Mouse (Mus musculus) spleen, embryonic (tissue): Measurements from ENCODE around the gene Prdx6b.

Source experiments
- CTCF ChIA-PET: fragments of 350-600 bp; sonication (Branson Sonifier 250); formaldehyde crosslinking; loops from one replicate; lab custom pipeline; 2022; lab: Charles Lee

Prdx6b gene

DNA sequence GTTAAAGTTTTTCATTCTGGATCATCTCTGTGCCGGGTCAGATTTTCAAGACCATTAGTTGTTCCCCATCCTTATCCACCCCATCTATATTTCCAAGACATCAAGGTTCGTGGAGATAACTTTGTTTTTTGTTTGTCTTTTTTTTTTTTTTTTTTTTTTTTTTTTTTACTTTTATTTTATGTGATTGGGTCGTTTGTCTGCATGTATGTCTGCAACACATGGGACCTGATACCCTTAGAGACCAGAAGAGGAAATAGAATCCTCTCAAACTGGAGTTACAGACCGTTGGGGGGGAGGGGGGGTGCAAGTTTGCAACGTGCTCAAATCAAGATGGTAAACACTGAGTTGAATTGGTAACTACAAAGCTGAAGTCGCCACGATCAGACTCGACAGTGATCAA, at the start of gene Prdx6b:
Gene Prdx6b, plus strand, starts transcription at position 301 of the 400 bp plus-strand sequence.
- CTCF ChIA-PET = no interaction called here

DNA sequence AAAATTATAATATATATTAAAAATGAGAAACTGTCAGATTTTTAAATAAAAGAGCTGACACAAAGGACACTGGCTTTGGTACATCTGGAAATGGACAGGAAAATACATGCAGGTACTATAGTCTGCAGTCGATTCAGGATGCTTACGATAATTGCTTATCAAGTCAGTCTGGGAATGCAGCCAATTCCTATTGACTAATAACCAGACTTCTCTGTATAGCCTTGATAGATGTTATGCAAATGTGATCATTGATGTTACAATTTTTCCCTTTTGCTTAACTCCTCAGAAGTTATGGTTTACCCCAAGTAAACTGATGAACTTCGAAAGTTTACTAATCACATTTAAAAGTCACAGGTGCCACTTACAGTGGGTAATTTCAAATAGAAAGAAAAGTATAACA, 44.8 kb upstream of the Prdx6b start:
- CTCF ChIA-PET = no interaction called here

GRCm38 (mm10) chr2:80247868-80248267, 44.4 kb upstream of the Prdx6b start:
- CTCF ChIA-PET = no interaction called here

DNA sequence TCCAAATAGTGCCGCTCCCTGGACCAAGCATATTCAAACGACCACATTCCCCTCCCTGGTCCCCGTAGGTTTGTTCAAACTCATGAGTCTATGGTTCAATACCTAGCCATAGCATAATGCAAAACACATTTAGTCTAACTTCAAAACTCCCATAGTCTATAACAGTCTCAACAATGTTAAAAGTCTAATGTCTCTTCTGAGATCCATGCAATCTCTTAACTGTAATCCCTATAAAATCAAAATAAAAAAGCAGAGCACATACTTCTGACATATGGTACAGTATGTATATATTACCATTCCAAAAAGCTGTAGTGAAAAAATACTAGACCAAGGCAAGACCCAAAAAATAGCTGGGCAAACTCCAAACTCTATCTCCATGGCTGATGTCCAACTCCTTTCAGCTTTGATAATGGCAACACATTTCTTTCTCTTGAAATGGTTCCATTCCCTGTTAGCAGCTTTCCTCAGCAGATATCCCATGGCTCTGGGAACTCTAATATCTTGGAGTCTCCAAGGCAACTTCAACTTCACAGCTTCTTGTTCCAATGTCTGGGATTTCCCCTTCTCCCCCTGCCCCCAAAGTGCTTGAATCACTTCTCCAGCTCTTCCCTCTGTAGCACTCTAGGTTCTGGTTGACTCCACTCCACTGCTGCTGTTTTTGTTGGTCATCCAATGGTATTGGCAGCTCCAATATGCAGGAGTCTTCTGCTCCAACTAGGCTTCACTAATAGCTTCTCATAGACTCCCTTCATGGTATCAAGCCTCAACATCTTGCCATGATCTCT, 32.2 kb upstream of the Prdx6b start:
- CTCF ChIA-PET = no interaction called here

DNA sequence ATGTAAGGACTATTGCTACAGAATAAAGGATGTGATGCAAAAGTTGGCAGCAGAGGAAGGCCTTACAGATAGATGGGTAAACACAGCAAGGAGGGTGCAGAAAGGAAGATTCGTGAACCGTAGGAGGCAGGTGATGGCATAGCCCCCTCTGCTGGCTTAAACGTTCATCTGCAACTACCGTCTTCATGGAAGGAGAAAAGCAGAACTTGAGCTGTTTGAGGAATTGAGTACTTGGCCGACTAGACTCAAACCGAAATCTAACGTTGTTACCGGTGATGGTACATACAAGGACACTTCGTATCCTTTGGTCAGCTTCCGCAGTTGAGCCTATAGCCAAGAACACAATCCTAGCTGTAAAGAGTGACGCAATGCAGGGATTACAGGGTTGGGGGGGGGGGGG, 25.4 kb upstream of the Prdx6b start:
- CTCF ChIA-PET = no interaction called here

GRCm38 (mm10) chr2:80268053-80268452, 24.2 kb upstream of the Prdx6b start:
- CTCF ChIA-PET = interaction anchor here (0.6 kb wide), 1 partner anchor 902 kb away, joined by 3 read pairs; no protein-coding TSS in a partner anchor

GRCm38 (mm10) chr2:80271431-80271830, 20.8 kb upstream of the Prdx6b start:
- CTCF ChIA-PET = no interaction called here

DNA sequence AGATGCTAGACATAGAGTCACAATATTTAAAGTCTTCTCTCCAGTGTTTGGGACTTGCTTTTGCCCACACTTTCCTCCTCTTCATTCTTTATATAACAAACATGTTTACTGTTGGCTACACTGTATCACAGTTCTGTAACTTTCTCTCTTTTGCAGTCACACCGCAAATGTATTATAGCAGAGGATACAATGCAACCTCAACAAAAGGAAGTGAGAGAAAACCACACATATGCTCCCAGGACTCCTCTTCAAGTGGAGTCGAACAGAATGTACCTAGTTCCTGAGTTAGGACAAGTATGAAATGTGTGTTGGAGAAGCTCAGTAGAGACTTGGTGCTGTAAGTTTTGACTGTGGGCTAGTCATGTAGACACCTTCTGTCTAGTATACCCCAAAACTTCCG, 19.2 kb upstream of the Prdx6b start:
- CTCF ChIA-PET = no interaction called here

GRCm38 (mm10) chr2:80273763-80274162, 18.5 kb upstream of the Prdx6b start:
- CTCF ChIA-PET = no interaction called here

GRCm38 (mm10) chr2:80275136-80275535, 17.1 kb upstream of the Prdx6b start:
- CTCF ChIA-PET = no interaction called here

DNA sequence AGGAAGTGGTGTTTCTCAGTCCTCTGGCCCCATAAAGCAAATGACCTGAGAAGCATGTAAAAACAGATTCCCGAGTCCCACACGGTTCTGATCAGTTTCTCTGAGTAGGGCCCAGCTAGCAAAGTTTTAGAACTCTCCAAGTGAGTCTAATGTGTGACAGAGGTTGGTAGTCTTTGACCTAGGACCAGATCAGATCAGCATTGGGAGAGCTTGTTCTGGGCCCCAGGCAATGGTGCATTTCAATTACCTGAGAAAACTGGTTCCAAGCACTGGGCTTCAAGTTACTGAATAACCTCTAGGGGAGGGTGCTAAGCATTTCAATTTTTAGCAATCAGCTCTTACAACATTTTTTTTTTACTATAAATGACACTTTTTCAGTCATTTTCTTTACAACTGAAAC, 10.1 kb upstream of the Prdx6b start:
- CTCF ChIA-PET = no interaction called here

- CTCF ChIA-PET = no interaction called here
Measured at GRCm38 (mm10) chr2:80286397-80286796, 5.9 kb upstream of the Prdx6b start.

DNA sequence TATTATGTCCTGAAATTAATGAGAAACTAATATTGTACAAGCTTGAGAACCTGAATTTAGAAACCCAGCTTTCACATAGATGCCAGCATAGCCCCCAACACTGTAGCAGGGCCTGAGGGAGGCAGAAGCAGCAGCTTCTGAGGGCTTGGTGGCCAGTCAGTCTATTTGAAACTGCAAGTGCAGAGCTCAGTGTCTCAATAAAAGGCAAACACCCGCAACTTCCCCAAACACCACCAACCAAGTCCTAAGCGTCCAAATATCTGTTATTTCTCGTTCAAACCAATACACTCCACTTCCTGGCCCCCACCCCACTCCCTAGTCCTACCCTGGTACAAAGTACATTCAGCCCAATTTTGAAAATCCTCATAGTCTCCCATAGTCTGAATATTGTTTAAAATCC, 6.1 kb downstream of the Prdx6b start:
- CTCF ChIA-PET = no interaction called here

DNA sequence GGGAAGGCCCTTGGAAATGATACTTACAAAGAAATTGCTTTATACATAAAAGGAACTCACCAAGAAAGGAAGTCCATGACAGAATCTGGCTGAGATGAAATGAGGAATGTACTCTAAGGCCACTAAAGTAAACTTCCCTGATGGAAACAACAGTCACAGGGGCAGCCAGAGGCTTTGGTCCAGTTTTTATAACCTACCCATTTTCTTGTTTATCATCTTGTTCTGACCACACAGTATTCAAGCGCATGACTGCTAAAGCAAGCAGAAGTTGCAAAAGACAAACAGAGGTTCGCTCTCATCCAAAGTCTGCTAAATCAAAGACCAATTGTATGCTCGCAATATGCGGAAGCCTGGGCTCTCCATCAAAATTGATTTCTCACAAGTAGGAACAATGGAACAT, 8.5 kb downstream of the Prdx6b start:
- CTCF ChIA-PET = no interaction called here

GRCm38 (mm10) chr2:80303957-80304356, 11.7 kb downstream of the Prdx6b start:
- CTCF ChIA-PET = no interaction called here

- CTCF ChIA-PET = no interaction called here
Measured at GRCm38 (mm10) chr2:80307701-80308100, 15.4 kb downstream of the Prdx6b start.

- CTCF ChIA-PET = no interaction called here
Measured at GRCm38 (mm10) chr2:80309775-80310174, 17.5 kb downstream of the Prdx6b start.

GRCm38 (mm10) chr2:80310772-80311171, 18.5 kb downstream of the Prdx6b start:
- CTCF ChIA-PET = no interaction called here

- CTCF ChIA-PET = no interaction called here
Measured at GRCm38 (mm10) chr2:80311350-80311749, 19.1 kb downstream of the Prdx6b start.

DNA sequence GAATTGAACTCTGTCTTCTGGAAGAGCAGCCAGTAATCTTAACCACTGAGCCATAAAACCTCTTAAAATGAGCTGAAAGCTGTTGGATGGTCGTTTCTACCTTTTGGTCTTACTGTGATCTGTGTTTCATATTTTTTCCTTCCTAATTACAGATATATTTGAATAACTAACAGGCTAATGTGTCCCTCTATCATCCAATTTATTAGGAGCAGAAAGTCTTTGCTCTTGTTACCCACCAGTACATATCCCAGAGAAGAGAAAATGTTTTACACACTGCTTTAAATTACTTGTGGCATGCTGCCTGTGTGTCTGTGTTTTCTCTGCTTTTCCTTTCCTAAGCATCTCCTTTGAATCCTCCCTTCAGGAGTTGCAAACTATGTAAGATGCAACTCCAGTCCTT, 21.9 kb downstream of the Prdx6b start:
- CTCF ChIA-PET = no interaction called here

DNA sequence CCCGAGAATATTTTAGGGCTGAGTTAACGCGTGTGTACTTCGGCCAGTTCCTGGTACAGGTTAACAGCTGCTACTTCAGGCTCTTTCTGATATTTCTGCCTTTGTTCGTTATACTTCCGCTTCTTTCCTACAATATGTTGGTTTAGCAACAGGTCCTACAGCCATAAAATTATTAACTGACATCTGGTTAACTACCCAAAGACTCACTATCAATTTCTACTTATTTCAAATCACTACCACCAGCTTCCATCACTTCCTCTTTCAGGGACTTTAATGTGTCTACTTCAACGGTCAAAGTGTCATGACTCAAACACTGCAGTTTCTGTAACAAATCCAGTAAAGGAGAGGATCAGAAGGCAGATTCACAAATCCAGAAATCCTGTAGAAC, 22.6 kb downstream of the Prdx6b start:
- CTCF ChIA-PET = no interaction called here

DNA sequence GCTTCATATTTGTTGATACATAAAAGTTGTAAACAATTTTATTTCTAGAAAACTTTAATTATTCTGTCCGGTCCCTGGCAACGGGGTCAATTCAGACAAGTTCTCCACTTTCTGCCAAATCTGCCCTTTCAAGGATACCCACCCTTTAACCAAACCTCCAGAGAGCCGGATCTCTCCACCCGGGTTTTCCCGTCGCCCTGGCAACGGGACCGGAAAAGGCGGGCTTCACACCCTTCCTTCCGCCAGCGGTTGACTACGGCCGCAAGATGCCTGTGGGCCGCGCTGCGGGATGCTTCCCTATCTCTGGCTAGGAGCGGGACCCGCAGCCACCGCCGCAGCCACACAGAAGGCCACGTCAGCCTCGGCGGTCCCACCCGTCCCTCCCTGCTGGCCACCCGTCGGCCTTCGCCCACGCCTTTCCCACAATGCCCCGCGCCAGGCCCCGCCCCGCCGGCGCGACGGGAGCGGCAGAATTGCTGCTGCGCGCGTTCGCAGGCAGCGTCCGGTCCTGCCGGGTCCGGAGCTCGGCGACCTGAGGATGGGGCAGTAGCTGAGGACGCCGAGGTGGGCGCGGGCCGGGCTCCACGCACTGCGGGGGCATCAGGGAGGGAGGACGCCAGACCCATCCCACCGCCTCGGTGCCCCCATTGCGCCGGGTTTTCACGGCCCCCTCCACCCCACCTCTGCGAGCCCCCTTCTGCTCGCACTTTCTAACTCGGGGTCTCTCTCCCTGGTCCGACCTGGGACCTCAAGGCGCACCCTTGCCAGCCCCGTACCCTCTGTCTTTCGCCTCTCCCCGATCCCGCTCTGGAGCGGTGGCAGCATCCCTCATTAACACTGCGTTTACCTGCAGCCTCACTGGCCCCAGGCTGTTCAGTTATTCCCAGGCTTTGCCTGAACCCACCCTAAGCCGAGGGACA, 23.2 kb downstream of the Prdx6b start, which contains the start of gene Dnajc10:
Gene Dnajc10, plus strand, starts transcription at position 225 of the 920 bp plus-strand sequence.
- CTCF ChIA-PET = no interaction called here

GRCm38 (mm10) chr2:80322878-80323277, 30.6 kb downstream of the Prdx6b start:
- CTCF ChIA-PET = no interaction called here
